Mouse (Mus musculus): ENCODE results near the gene Ifne.

DNA sequence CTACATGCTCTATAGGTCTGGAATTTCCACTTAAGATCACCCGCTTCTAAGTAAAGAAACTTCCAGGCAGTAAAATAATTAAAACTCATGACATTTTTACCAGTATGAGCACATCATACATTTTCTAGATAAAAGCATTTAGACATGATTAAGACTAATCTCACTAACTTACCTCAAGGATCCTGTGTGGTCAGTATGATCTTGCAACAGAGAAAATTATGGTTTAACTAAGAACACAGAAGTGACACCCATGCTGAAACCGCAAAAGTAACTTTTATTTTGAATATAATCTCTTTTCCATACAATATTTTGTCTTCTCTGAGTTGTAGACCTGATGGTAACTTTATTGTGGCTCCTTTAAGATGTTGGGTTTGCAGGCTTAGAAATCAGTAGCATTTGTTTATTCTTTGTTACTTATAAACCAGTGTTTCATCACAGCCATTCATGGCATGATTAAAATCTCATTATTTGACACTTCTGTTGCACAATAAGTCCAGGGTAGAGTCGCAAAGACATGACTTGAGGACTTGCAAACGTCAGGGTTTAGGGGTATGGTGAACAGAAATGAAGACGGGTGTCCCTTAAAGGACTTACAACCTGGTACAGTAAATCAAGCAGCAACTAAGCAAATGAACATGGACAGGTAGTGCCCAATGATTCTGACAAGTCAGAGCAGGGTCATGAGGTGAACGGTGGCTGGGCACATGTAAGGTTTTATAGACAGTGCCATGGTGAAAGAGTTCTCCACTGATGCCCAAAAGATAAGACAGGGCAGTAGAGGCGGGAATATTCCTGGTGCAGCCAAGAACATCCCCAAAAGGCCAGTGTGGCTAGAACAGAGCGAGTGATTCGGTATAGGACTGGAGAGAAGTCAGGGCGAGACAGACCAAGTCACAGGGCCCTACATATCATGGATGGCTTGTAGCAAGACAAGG is 29.9 kb upstream of the Ifne start:
- no peak for TF ChIP-seq EP300 (IDR thresholded peaks at IDR 0.05; ENCODE audit: low read depth in 1 of 2, low read length in 2 of 2)
- TF ChIP-seq POLR2AphosphoS5 (IDR thresholded peaks at IDR 0.05; ENCODE audit: borderline replicate concordance, low read depth, low read length) = no peak
- no peak for TF ChIP-seq SMC3 (IDR thresholded peaks at IDR 0.05; ENCODE audit: low read depth, low read length)
- no peak for TF ChIP-seq GABPA (IDR thresholded peaks at IDR 0.05; ENCODE audit: low read depth, low read length)
- no peak for TF ChIP-seq CHD2 (IDR thresholded peaks at IDR 0.05; ENCODE audit: low read length)
- TF ChIP-seq CTCF (IDR thresholded peaks at IDR 0.05 in 2 of 3, conservative IDR thresholded peaks at IDR 0.05 in 1 of 3; ENCODE audit: control insufficient read depth in 1 of 3, insufficient read depth in 1 of 3, low read depth in 2 of 3, low read length in 3 of 3, poor library complexity in 1 of 3, severe bottlenecking in 1 of 3) = no peak
